Mouse (Mus musculus): ENCODE measurements around the gene Myb. TPM values are rescaled to one million over a fixed set of nuclear protein-coding genes. Genes with fewer than 3 reads are reported as not detected.

Myb gene
- polyA plus RNA-seq, 1 experiment, result 0.75 TPM

DNA sequence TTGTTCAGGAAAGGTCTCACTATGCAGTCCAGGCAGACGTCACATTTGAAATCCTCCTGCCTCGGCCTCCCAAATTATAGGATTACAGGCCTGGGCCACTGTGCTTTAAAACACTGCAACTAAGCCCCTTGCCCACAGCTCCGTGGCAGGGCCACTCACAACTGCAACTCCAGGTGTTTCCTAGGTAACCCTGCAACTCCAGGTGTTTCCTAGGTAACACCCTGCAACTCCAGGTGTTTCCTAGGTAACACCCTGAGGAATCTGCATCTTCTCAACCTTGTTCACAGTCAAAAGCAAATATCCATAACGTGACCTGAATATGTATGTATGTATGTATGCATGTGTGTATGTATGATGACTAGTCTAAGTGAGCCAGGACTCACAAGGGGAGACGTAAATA lies 75.7 kb downstream of the Myb start:
- WGBS, result 95% methylated on average over 5 of the region's 5 CpGs
- TF ChIP-seq POLR2A (IDR thresholded peaks at IDR 0.05; ENCODE audit: borderline replicate concordance, insufficient read depth, low read length) (no peak), CTCF (IDR thresholded peaks at IDR 0.05; ENCODE audit: borderline replicate concordance, insufficient read depth, low read depth, low read length) (no peak)
- H3K27ac ChIP-seq (ENCODE audit: insufficient read depth, low read length), result no peak overlapping the region
- no peak for DNase-seq
- no peaks in the 10 kb centered on the region for H3K27me3 ChIP-seq (ENCODE audit: control insufficient read depth, insufficient read depth, low read length)
- peaks cover 7% of the 10 kb centered on the region; the same call in 1 of the 2 replicates for H3K4me1 ChIP-seq (ENCODE audit: control insufficient read depth, insufficient read depth, low read length)
- no peak overlapping the region for H3K4me3 ChIP-seq (replicated peaks; ENCODE audit: insufficient read depth, low read depth, low read length)

DNA sequence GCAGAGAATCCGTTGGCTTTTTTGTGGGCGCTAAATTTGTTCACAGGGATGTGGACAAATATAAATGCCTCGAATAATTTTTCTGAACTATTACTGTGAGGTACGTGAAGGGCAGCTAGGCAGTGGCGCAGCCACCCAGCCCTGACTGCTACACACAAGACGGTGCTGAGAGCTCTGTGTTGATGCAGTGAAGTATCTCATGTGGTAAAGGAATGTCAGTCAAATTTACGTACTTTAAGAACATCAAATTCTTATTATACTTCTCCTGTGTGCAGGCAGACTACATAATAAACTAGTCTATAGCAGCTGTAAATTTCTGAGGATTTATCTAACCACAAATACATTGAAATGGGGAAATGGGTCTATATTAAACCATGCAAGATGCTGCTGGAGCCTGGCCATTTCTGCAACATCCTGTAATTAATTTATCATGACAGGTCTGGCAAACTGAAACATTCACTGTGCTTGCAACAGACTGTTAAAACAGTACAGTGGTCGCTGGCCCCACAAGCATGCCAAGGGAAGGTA lies 77.3 kb downstream of the Myb start:
- Histone ChIP-seq H3K4me3 (replicated peaks; ENCODE audit: insufficient read depth, low read depth, low read length) (no peak overlapping the region), H3K27me3 (ENCODE audit: control insufficient read depth, insufficient read depth, low read length) (no peaks in the 10 kb centered on the region), H3K4me1 (ENCODE audit: control insufficient read depth, insufficient read depth, low read length) (peaks cover 7% of the 10 kb centered on the region; the same call in 1 of the 2 replicates), H3K27ac (ENCODE audit: insufficient read depth, low read length) (no peak overlapping the region)
- 14% methylated on average over 8 of the region's 8 CpGs for WGBS
- TF ChIP-seq CTCF (IDR thresholded peaks at IDR 0.05; ENCODE audit: borderline replicate concordance, insufficient read depth, low read depth, low read length) (no peak), POLR2A (IDR thresholded peaks at IDR 0.05; ENCODE audit: borderline replicate concordance, insufficient read depth, low read length) (no peak)
- peak; percentile 66 to 71 for DNase-seq

DNA sequence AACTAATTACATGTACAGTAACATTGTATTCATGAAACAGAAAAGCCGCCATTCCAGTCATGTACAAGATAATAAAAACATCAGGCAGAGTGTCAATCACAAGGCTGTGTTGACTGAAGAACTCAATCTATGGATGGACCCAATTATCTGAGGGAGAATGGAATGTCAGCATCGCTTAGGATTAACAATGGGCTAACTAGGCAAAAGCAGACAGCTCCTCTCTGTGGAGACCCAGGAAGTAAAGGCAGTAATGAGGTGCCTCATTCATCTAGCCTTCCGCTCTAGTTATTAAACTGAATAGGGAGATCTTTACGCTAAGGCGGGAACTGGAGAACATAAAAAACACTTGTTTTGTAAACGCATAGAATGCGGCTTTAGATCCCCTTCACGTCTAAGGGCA lies 78.3 kb downstream of the Myb start:
- Histone ChIP-seq H3K4me1 (ENCODE audit: control insufficient read depth, insufficient read depth, low read length) (peaks cover 7% of the 10 kb centered on the region; the same call in 1 of the 2 replicates), H3K4me3 (replicated peaks; ENCODE audit: insufficient read depth, low read depth, low read length) (no peak overlapping the region), H3K27ac (ENCODE audit: insufficient read depth, low read length) (no peak overlapping the region), H3K27me3 (ENCODE audit: control insufficient read depth, insufficient read depth, low read length) (no peaks in the 10 kb centered on the region)
- DNase-seq, result no peak
- no peak for TF ChIP-seq POLR2A (IDR thresholded peaks at IDR 0.05; ENCODE audit: borderline replicate concordance, insufficient read depth, low read length)
- TF ChIP-seq CTCF (IDR thresholded peaks at IDR 0.05; ENCODE audit: borderline replicate concordance, insufficient read depth, low read depth, low read length), result no peak
- 86% methylated on average over 8 of the region's 8 CpGs for WGBS

DNA sequence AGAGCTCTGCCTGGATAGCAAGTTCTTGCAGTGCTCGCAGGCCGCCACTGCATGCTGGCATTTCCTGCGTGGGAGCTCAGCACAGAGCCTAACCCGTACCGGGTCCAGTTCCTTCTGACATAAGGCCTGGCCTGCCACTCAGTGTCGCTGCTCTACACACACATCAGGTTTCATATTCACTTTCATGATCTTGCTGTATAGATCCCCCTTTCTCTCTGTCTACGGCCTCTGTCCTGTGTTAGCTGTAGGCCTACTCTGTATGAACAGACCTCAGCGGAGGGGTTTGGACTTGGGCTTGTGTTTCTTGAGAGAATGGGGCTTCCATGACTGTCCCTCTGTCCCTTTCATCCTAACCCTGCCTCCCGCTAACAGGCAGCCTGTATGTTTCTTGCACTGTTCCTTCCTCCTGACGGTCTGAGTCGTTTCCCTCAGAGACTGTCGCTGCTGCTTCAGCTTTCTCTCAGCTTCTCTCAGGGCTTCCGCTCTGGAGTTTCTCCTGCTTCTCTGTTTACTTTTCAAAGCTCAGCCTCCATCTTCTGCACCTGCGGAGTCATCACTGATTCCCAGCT lies 83.5 kb downstream of the Myb start:
- Histone ChIP-seq H3K4me1 (ENCODE audit: control insufficient read depth, insufficient read depth, low read length) (0 out of 2 replicates have a peak, but pooled peaks cover 2% of the 10 kb centered on the region), H3K27me3 (ENCODE audit: control insufficient read depth, insufficient read depth, low read length) (no peaks in the 10 kb centered on the region), H3K27ac (ENCODE audit: insufficient read depth, low read length) (no peak overlapping the region), H3K4me3 (replicated peaks; ENCODE audit: insufficient read depth, low read depth, low read length) (no peak overlapping the region)
- WGBS, result 82% methylated on average over 14 of the region's 14 CpGs
- DNase-seq, result no peak
- TF ChIP-seq POLR2A (IDR thresholded peaks at IDR 0.05; ENCODE audit: borderline replicate concordance, insufficient read depth, low read length) (no peak), CTCF (IDR thresholded peaks at IDR 0.05; ENCODE audit: borderline replicate concordance, insufficient read depth, low read depth, low read length) (no peak)

DNA sequence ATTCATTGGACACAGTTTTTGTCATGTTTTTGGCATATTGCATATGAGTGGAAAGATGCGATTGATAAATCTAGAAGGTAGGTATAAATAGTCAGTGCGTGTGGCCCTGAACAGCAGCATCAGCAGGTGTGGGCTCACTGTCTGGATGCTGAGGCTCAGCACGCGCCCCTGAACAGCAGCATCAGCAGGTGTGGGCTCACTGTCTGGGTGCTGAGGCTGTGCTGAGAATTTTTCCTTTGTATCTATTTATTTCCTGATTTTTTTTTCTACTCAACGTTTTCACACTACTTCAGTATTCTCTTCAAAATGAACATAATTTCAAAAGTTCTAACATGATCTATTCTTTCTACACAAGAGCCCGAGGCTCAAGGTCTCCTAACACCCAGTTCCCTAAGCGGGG lies 84.1 kb downstream of the Myb start:
- 93% methylated on average over 7 of the region's 7 CpGs for WGBS
- no peaks in the 10 kb centered on the region for H3K27me3 ChIP-seq (ENCODE audit: control insufficient read depth, insufficient read depth, low read length)
- 0 out of 2 replicates have a peak, but pooled peaks cover 2% of the 10 kb centered on the region for H3K4me1 ChIP-seq (ENCODE audit: control insufficient read depth, insufficient read depth, low read length)
- no peak for TF ChIP-seq CTCF (IDR thresholded peaks at IDR 0.05; ENCODE audit: borderline replicate concordance, insufficient read depth, low read depth, low read length)
- TF ChIP-seq POLR2A (IDR thresholded peaks at IDR 0.05; ENCODE audit: borderline replicate concordance, insufficient read depth, low read length), result no peak
- no peak overlapping the region for H3K4me3 ChIP-seq (replicated peaks; ENCODE audit: insufficient read depth, low read depth, low read length)
- no peak overlapping the region for H3K27ac ChIP-seq (ENCODE audit: insufficient read depth, low read length)
- DNase-seq, result no peak

DNA sequence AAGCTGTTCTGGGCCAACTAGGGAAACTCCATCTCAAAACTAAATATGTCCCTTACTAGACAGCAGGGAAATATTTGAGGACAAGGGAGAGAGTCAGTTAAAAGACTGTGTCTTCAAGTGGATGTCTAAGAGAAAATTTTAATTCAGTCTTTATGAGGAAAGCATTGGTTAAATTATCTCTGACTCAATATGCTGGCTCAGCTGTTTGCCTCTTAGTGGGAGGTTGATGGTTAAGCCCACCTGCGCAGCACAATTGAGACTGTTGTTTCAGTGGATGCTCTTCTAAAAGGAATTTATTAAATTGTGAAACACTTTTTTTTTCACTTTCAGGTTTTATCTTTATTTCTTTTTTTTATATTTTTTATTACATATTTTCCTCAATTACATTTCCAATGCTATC lies 84.6 kb downstream of the Myb start:
- Histone ChIP-seq H3K27me3 (ENCODE audit: control insufficient read depth, insufficient read depth, low read length) (no peaks in the 10 kb centered on the region), H3K27ac (ENCODE audit: insufficient read depth, low read length) (no peak overlapping the region), H3K4me3 (replicated peaks; ENCODE audit: insufficient read depth, low read depth, low read length) (no peak overlapping the region), H3K4me1 (ENCODE audit: control insufficient read depth, insufficient read depth, low read length) (0 out of 2 replicates have a peak, but pooled peaks cover 2% of the 10 kb centered on the region)
- WGBS, result 86% methylated on average over 1 of the region's 1 CpGs
- no peak for DNase-seq
- TF ChIP-seq CTCF (IDR thresholded peaks at IDR 0.05; ENCODE audit: borderline replicate concordance, insufficient read depth, low read depth, low read length), result no peak
- no peak for TF ChIP-seq POLR2A (IDR thresholded peaks at IDR 0.05; ENCODE audit: borderline replicate concordance, insufficient read depth, low read length)

Other genes starting within 250 kb of the Myb start
- gene Ahi1, start 208.4 kb downstream of the Myb start, polyA plus RNA-seq (2012; rRNA removed), result 141 and 142 TPM in 2 replicates
- 43.7 and 49.9 TPM in 2 replicates for gene Hbs1l, start 135.0 kb upstream of the Myb start, polyA plus RNA-seq (2012; rRNA removed)
- gene Aldh8a1, start 216.3 kb upstream of the Myb start, polyA plus RNA-seq (2012; rRNA removed), result 0.11 and 0.24 TPM in 2 replicates